Mouse (Mus musculus) liver, adult 2 months (tissue): Measurements from ENCODE around the gene Acadvl.

Experiments
- CTCF ChIP-seq: fragments of 200-500 bp; IDR thresholded peaks from 2 replicates; pipeline ENCODE4 v1.5.1; 2011; ENCODE audit warnings: low read depth, low read length, control low read depth
- POLR2A ChIP-seq: fragments of 200-500 bp; IDR thresholded peaks from 2 replicates; pipeline ENCODE4 v1.6.1; 2011; ENCODE audit warnings: low read length, control low read depth; ENCODE audit not compliant: insufficient read depth; ENCODE audit errors: extremely low read depth

- TF ChIP-seq CTCF (peak; percentile 42; the same call in 1 of the 2 replicates), POLR2A (peak; percentile 80; the same call in 1 of the 2 replicates)
Measured at GRCm38 (mm10) chr11:69995391-69995960, 19.7 kb downstream of the Acadvl start, which contains the start of gene Phf23.
